Mouse (Mus musculus) naive thymus-derived CD4-positive, alpha-beta T cell, adult 2 months (primary cell): ENCODE data around the gene Timm50.

Experiments used
- DNase-seq: peaks from one replicate; pipeline ENCODE4 v3.0.0-alpha.2; 2011; ENCODE audit warnings: low read depth

Gene Timm50

GRCm38 (mm10) chr7:28325293-28325692 lies 13.4 kb upstream of the Timm50 start:
- DNase-seq, result no peak

GRCm38 (mm10) chr7:28321974-28322720 lies 10.3 kb upstream of the Timm50 start:
- no peak for DNase-seq

- DNase-seq, result no peak
Observed at GRCm38 (mm10) chr7:28318714-28319113, 6.8 kb upstream of the Timm50 start.

- no peak for DNase-seq
Observed at GRCm38 (mm10) chr7:28318036-28318435, 6.2 kb upstream of the Timm50 start.

- peak; percentile 37 for DNase-seq
Observed at GRCm38 (mm10) chr7:28311151-28311925, 534 bp downstream of the Timm50 start.

- DNase-seq, result no peak
Observed at GRCm38 (mm10) chr7:28309737-28310136, 2.1 kb downstream of the Timm50 start.

- DNase-seq, result no peak
Observed at GRCm38 (mm10) chr7:28306216-28306615, 5.7 kb downstream of the Timm50 start.

- no peak for DNase-seq
Observed at GRCm38 (mm10) chr7:28305641-28306040, 6.2 kb downstream of the Timm50 start.

- peak; percentile 41 for DNase-seq
Observed at GRCm38 (mm10) chr7:28301616-28302433, 10.0 kb downstream of the Timm50 start, which contains the start of gene Dll3. TSS of gene Dll3 (minus strand) at chr7:28302238.

GRCm38 (mm10) chr7:28298837-28299625 lies 12.8 kb downstream of the Timm50 start:
- peak; percentile 47 for DNase-seq

GRCm38 (mm10) chr7:28294481-28294880 lies 17.4 kb downstream of the Timm50 start:
- no peak for DNase-seq

GRCm38 (mm10) chr7:28290638-28291590 lies 21.0 kb downstream of the Timm50 start, which contains the start of gene Selenov:
TSS of gene Selenov (minus strand) at chr7:28291186.
- DNase-seq, result no peak

GRCm38 (mm10) chr7:28290165-28290564 lies 21.7 kb downstream of the Timm50 start:
- no peak for DNase-seq

GRCm38 (mm10) chr7:28280630-28281029 lies 31.2 kb downstream of the Timm50 start:
- DNase-seq, result no peak

GRCm38 (mm10) chr7:28278279-28278652 lies 33.6 kb downstream of the Timm50 start:
- no peak for DNase-seq

- peak; percentile 97 for DNase-seq
Observed at GRCm38 (mm10) chr7:28277615-28278278, 34.1 kb downstream of the Timm50 start, which contains the start of gene Eid2b. TSS of gene Eid2b (plus strand) at chr7:28277739.

GRCm38 (mm10) chr7:28277237-28277614 lies 34.6 kb downstream of the Timm50 start:
- DNase-seq, result no peak

GRCm38 (mm10) chr7:28271761-28272160 lies 40.1 kb downstream of the Timm50 start:
- DNase-seq, result no peak

GRCm38 (mm10) chr7:28269355-28269754 lies 42.5 kb downstream of the Timm50 start:
- DNase-seq, result no peak

- DNase-seq, result no peak
Observed at GRCm38 (mm10) chr7:28268576-28268975, 43.3 kb downstream of the Timm50 start.
